Mouse (Mus musculus): ENCODE measurements around the gene Pim3. TPM values are rescaled to one million over a fixed set of nuclear protein-coding genes. Genes with fewer than 3 reads are reported as not detected.

Gene Pim3
- 10.1 TPM for polyA plus RNA-seq (2014; fragmentation: Illumina TruSeq; extraction: RNeasy Lipid Tissue Mini Kit (QIAGEN cat#74804); ENCODE audit: low read depth, low replicate concordance)

GRCm38 (mm10) chr15:88861772-88862622 lies at the start of gene Pim3:
Gene Pim3, plus strand, starts transcription at chr15:88862186.

GRCm38 (mm10) chr15:88819026-88819905 lies 42.7 kb upstream of the Pim3 start, which contains the start of the genes Alg12 and Creld2:
Gene Alg12, minus strand, starts transcription at chr15:88819318.
Gene Creld2, plus strand, starts transcription at chr15:88819646.

Other genes with a start within 250 kb of the Pim3 start
- 6.7 TPM for gene Brd1, start 128.0 kb upstream of the Pim3 start, polyA plus RNA-seq (2014; fragmentation: Illumina TruSeq; extraction: RNeasy Lipid Tissue Mini Kit (QIAGEN cat#74804); ENCODE audit: low read depth, low replicate concordance)
- gene Zbed4, start 110.5 kb upstream of the Pim3 start, polyA plus RNA-seq (2014; fragmentation: Illumina TruSeq; extraction: RNeasy Lipid Tissue Mini Kit (QIAGEN cat#74804); ENCODE audit: low read depth, low replicate concordance), result 4.2 TPM
- gene Alg12, start 42.9 kb upstream of the Pim3 start, polyA plus RNA-seq (2014; fragmentation: Illumina TruSeq; extraction: RNeasy Lipid Tissue Mini Kit (QIAGEN cat#74804); ENCODE audit: low read depth, low replicate concordance), result 2.8 TPM
- 13.6 TPM for gene Creld2, start 42.5 kb upstream of the Pim3 start, polyA plus RNA-seq (2014; fragmentation: Illumina TruSeq; extraction: RNeasy Lipid Tissue Mini Kit (QIAGEN cat#74804); ENCODE audit: low read depth, low replicate concordance)
- not detected for gene Ttll8, start 92.2 kb downstream of the Pim3 start, polyA plus RNA-seq (2014; fragmentation: Illumina TruSeq; extraction: RNeasy Lipid Tissue Mini Kit (QIAGEN cat#74804); ENCODE audit: low read depth, low replicate concordance)
- gene Mlc1, start 116.8 kb downstream of the Pim3 start, polyA plus RNA-seq (2014; fragmentation: Illumina TruSeq; extraction: RNeasy Lipid Tissue Mini Kit (QIAGEN cat#74804); ENCODE audit: low read depth, low replicate concordance), result not detected
- gene Mov10l1, start 120.7 kb downstream of the Pim3 start, polyA plus RNA-seq (2014; fragmentation: Illumina TruSeq; extraction: RNeasy Lipid Tissue Mini Kit (QIAGEN cat#74804); ENCODE audit: low read depth, low replicate concordance), result not detected
- gene Panx2, start 197.5 kb downstream of the Pim3 start, polyA plus RNA-seq (2014; fragmentation: Illumina TruSeq; extraction: RNeasy Lipid Tissue Mini Kit (QIAGEN cat#74804); ENCODE audit: low read depth, low replicate concordance), result not detected
- 6.0 TPM for gene Trabd, start 212.9 kb downstream of the Pim3 start, polyA plus RNA-seq (2014; fragmentation: Illumina TruSeq; extraction: RNeasy Lipid Tissue Mini Kit (QIAGEN cat#74804); ENCODE audit: low read depth, low replicate concordance)
- 13.7 TPM for gene Selenoo, start 226.9 kb downstream of the Pim3 start, polyA plus RNA-seq (2014; fragmentation: Illumina TruSeq; extraction: RNeasy Lipid Tissue Mini Kit (QIAGEN cat#74804); ENCODE audit: low read depth, low replicate concordance)

All from liver, adult 10 weeks (tissue).